Mouse (Mus musculus) naive thymus-derived CD4-positive, alpha-beta T cell, adult 5 months (primary cell): ENCODE measurements around the gene Vmn1r67. TPM values are rescaled to one million over a fixed set of nuclear protein-coding genes. Genes with fewer than 3 reads are reported as not detected.

ENCODE experiments used
- polyA plus RNA-seq: library from polyadenylated mRNA; unstranded; fragments of 100-300 nt; shearing (Covaris generic); gene quantifications from one replicate; pipeline ENCODE4 v1.2.1, GENCODE M21; 2017

Vmn1r67 gene
- not detected for polyA plus RNA-seq

GRCm38 (mm10) chr7:10443031-10443430 lies at the start of gene Vmn1r67:
TSS of gene Vmn1r67 (plus strand) at chr7:10443331.

GRCm38 (mm10) chr7:10494786-10495521 lies 51.8 kb downstream of the Vmn1r67 start, which contains the start of gene Zik1:
TSS of gene Zik1 (minus strand) at chr7:10495394.

Other genes with a start within 250 kb of the Vmn1r67 start
- not detected for gene Vmn1r66, start 165.3 kb upstream of the Vmn1r67 start, polyA plus RNA-seq
- gene Zik1, start 52.1 kb downstream of the Vmn1r67 start, polyA plus RNA-seq = 0.53 TPM
- gene Vmn1r68, start 115.2 kb downstream of the Vmn1r67 start, polyA plus RNA-seq = 0.07 TPM
- not detected for gene Vmn1r69, start 170.3 kb downstream of the Vmn1r67 start, polyA plus RNA-seq
- gene Vmn1r70, start 188.2 kb downstream of the Vmn1r67 start, polyA plus RNA-seq = 0.07 TPM
- not detected for gene Nlrp4b, start 244.5 kb downstream of the Vmn1r67 start, polyA plus RNA-seq